Mouse (Mus musculus): ENCODE data around the gene Srsf3.

DNA sequence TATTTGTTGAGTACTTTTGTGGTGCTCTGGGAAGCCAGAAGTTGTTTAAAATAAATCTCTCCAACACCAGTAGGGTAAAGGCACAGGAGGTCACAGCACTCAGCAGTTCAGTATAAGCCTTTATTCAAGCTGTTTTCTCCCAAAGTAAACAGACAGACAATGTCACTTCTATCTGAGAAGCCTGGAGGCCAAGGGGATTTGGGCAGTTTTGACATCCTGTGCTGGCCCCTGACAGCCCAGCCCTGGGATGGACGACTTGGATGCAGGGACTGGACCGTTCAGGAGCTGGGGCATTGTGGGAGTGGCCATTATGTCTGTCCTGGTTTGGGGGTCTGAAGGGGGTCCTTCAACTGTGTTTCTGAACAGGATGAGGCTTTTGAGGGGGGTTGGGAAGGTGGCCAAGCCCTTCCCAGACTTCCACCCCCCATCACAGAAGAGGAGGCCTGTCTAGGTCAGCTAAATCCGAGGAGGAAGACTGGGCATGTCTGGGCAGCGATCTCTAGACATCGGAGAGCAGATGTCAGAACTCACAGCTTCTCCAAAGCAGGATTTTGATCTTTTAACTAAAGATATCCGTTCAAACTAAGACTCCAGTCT is 59.0 kb downstream of the Srsf3 start:
- no peak for TF ChIP-seq CTCF (IDR thresholded peaks at IDR 0.05; ENCODE audit: low read depth)
- TF ChIP-seq EP300 (IDR thresholded peaks at IDR 0.05; ENCODE audit: low read depth), result no peak

Data from liver, embryonic 14.5 days (tissue).